Mouse (Mus musculus): ENCODE results near the gene Dock3.

- TF ChIP-seq CTCF (IDR thresholded peaks at IDR 0.05; ENCODE audit: low read depth, low read length), result no peak
- no peak for TF ChIP-seq POLR2A (IDR thresholded peaks at IDR 0.05; ENCODE audit: insufficient read depth, low read length)
- TF ChIP-seq EP300 (IDR thresholded peaks at IDR 0.05; ENCODE audit: insufficient read depth, low read depth, low read length), result no peak
Measured at GRCm38 (mm10) chr9:107112056-107112455, 119.7 kb downstream of the Dock3 start.

Measured in ES-Bruce4 (cell line).